In genomic region chr14:30879794-30880193, GRCm38 (mm10) we compare ENCODE assay signal across 14 mouse cellular contexts. TPM values are rescaled to one million over a fixed set of nuclear protein-coding genes. Genes with fewer than 3 reads are reported as not detected.
DNase-seq lines count a peak whose midpoint lies in the region; ATAC-seq and TF ChIP-seq lines count a peak whose summit lies in the region.
"Had no signal": no experiment of that assay in that cellular context is flagged by ENCODE, and none has a peak within 500 bp of the region (broad histone marks: within the 10 kb centered on the region; RNA-seq: fewer than 3 reads in every experiment).

No protein-coding gene starts in this region.

- WGBS in heart, embryonic 13.5 days, result 55% methylated on average over 9 of the region's 9 CpGs
- 54% methylated on average over 9 of the region's 9 CpGs for WGBS in embryonic facial prominence, embryonic 11.5 days
- WGBS in limb, embryonic 10.5 days, result 57% methylated on average over 9 of the region's 9 CpGs

- H3K4me1 ChIP-seq in heart, embryonic 13.5 days, result peaks cover 25% of the 10 kb centered on the region
- H3K4me1 ChIP-seq in E14TG2a.4 (replicated peaks; ENCODE audit: low read depth, low read length), result peaks cover 42% of the 10 kb centered on the region
- no peaks in the 10 kb centered on the region for H3K4me1 ChIP-seq in embryonic facial prominence, embryonic 11.5 days (ENCODE audit: control insufficient read depth, insufficient read depth, low read length)
- peaks cover 7% of the 10 kb centered on the region for H3K4me1 ChIP-seq in limb, embryonic 10.5 days
- H3K4me1 ChIP-seq: neural tube, embryonic 13.5 days had no signal

- 0 out of 2 replicates have a peak overlapping the region, but pooled peaks have one; percentile 19 for H3K4me2 ChIP-seq in heart, embryonic 13.5 days
- H3K4me2 ChIP-seq in embryonic facial prominence, embryonic 11.5 days (ENCODE audit: low read depth, low read length), result no peak overlapping the region
- H3K4me2 ChIP-seq: hindbrain, embryonic 12.5 days; neural tube, embryonic 13.5 days had no signal

- H3K9ac ChIP-seq in heart, embryonic 13.5 days, result peak overlapping the region; percentile 8; the same call in 1 of the 2 replicates
- no peak overlapping the region for H3K9ac ChIP-seq in embryonic facial prominence, embryonic 11.5 days (replicated peaks; ENCODE audit: low read length)
- H3K9ac ChIP-seq: hindbrain, embryonic 12.5 days; neural tube, embryonic 13.5 days had no signal

- 0 out of 2 replicates have a peak, but pooled peaks cover 8% of the 10 kb centered on the region for H3K36me3 ChIP-seq in heart, embryonic 13.5 days
- peaks cover 7% of the 10 kb centered on the region; the same call in 1 of the 2 replicates for H3K36me3 ChIP-seq in E14TG2a.4 (ENCODE audit: insufficient read depth, low read length)
- H3K36me3 ChIP-seq in embryonic facial prominence, embryonic 11.5 days (replicated peaks; ENCODE audit: control insufficient read depth, insufficient read depth, low read depth, low read length), result no peaks in the 10 kb centered on the region
- H3K36me3 ChIP-seq in limb, embryonic 10.5 days, result peaks cover 26% of the 10 kb centered on the region

- DNase-seq in heart, adult 18-20 months, result no peak
- peak; percentile 36 for DNase-seq in embryonic facial prominence, embryonic 11.5 days (ENCODE audit: low spot score)
- no peak for DNase-seq in limb, embryonic 10.5 days (ENCODE audit: low spot score)
- no peak for DNase-seq in left cerebral cortex, adult 18-20 months (ENCODE audit: low spot score in 2 of 2)
- DNase-seq: cerebellum, adult 9-10 months had no signal

- H3K9me3 ChIP-seq in heart, embryonic 13.5 days, result no peaks in the 10 kb centered on the region
- H3K9me3 ChIP-seq in E14TG2a.4 (ENCODE audit: low read length), result no peaks in the 10 kb centered on the region
- no peaks in the 10 kb centered on the region for H3K9me3 ChIP-seq in embryonic facial prominence, embryonic 11.5 days (replicated peaks; ENCODE audit: control insufficient read depth, low read length)
- H3K9me3 ChIP-seq in limb, embryonic 10.5 days (replicated peaks), result no peaks in the 10 kb centered on the region
- H3K9me3 ChIP-seq: hindbrain, embryonic 12.5 days; megakaryocyte, embryonic 14.5 days; neural tube, embryonic 13.5 days had no signal

- H3K27ac ChIP-seq in heart, embryonic 13.5 days (replicated peaks), result peak overlapping the region; percentile 70
- no peak overlapping the region for H3K27ac ChIP-seq in embryonic facial prominence, embryonic 11.5 days (replicated peaks; ENCODE audit: low read depth, low read length)
- 0 out of 2 replicates have a peak overlapping the region, but pooled peaks have one; percentile 14 for H3K27ac ChIP-seq in limb, embryonic 10.5 days
- H3K27ac ChIP-seq: hindbrain, embryonic 12.5 days had no signal

- ATAC-seq in heart, embryonic 13.5 days (ENCODE audit: extremely low read depth, insufficient number of reproducible peaks, low FRiP score, low TSS enrichment), result no peak
- 0 out of 2 replicates have a peak, but pooled peaks have one; percentile 45 for ATAC-seq in embryonic facial prominence, embryonic 11.5 days (replicated peaks; ENCODE audit: insufficient number of reproducible peaks, low FRiP score, low TSS enrichment, low read depth)
- no peak for ATAC-seq in megakaryocyte, adult 5-6 weeks (ENCODE audit: poor library complexity, severe bottlenecking)
- ATAC-seq in activated CD4-positive, CD25-positive, alpha-beta regulatory T cell, adult 4 months, result no peak
- ATAC-seq: CD4-positive, CD25-positive, alpha-beta regulatory T cell, adult 4 months had no signal

- TF ChIP-seq CTCF in E14TG2a.4 (conservative IDR thresholded peaks at IDR 0.05; ENCODE audit: low read length), result no peak

- no peaks in the 10 kb centered on the region for H3K27me3 ChIP-seq in heart, embryonic 13.5 days (replicated peaks)
- H3K27me3 ChIP-seq in E14TG2a.4 (ENCODE audit: insufficient read depth, low read length), result no peaks in the 10 kb centered on the region; the same call in 1 of the 2 replicates
- H3K27me3 ChIP-seq in embryonic facial prominence, embryonic 11.5 days (ENCODE audit: control insufficient read depth, insufficient read depth, low read length), result no peaks in the 10 kb centered on the region
- H3K27me3 ChIP-seq in limb, embryonic 10.5 days (ENCODE audit: low read depth, poor library complexity, severe bottlenecking), result no peaks in the 10 kb centered on the region
- H3K27me3 ChIP-seq: hindbrain, embryonic 12.5 days; neural tube, embryonic 13.5 days had no signal

- no peak overlapping the region for H3K4me3 ChIP-seq in heart, embryonic 13.5 days
- peak overlapping the region; percentile 41 for H3K4me3 ChIP-seq in E14TG2a.4 (replicated peaks; ENCODE audit: low read length)
- H3K4me3 ChIP-seq in embryonic facial prominence, embryonic 11.5 days (ENCODE audit: low read depth, low read length), result no peak overlapping the region
- H3K4me3 ChIP-seq in limb, embryonic 10.5 days, result no peak overlapping the region
- H3K4me3 ChIP-seq: hindbrain, embryonic 12.5 days; megakaryocyte, embryonic 14.5 days; neural tube, embryonic 13.5 days had no signal

RNA-seq across cellular contexts. Expression of gene Mustn1, which starts 0.8 kb away (rescaled TPM):
- polyA plus RNA-seq in heart, embryonic 13.5 days (2015; fragmentation: Nextera tagmentation; extraction: Ambion mirVana), result 2.5 and 2.6 TPM in 2 replicates
- 10 to 100 TPM; 12.5 to 14.4 TPM for total RNA-seq in heart, adult 18-20 months (2021)
- 0.57 and 0.95 TPM in 2 replicates for polyA plus RNA-seq in embryonic facial prominence, embryonic 11.5 days (2014; fragmentation: Nextera tagmentation; extraction: Ambion mirVana)
- polyA plus RNA-seq in limb, embryonic 10.5 days (2016; fragmentation: Nextera tagmentation; extraction: Ambion mirVana), result 0.28 and 0.30 TPM in 2 replicates
- 0.91 and 1.8 TPM in 2 replicates for total RNA-seq in megakaryocyte, adult 5-6 weeks (2015)
- 0.16 TPM in 1 of 2 replicates, not detected in the other for total RNA-seq in megakaryocyte, adult 5-6 weeks (2017)
- 1 to 10 TPM; 2.5 to 3.5 TPM for total RNA-seq in left cerebral cortex, adult 18-20 months (2021)
- 1 to 10 TPM in 1 of 2 experiments, under 1 TPM in 1; 0.68 to 1.8 TPM for polyA plus RNA-seq in activated CD4-positive, CD25-positive, alpha-beta regulatory T cell, adult 4 months (2017; shearing (Covaris generic))

RNA-seq across cellular contexts. Expression of gene Itih4, which starts 6.5 kb away (rescaled TPM):
- polyA plus RNA-seq in heart, embryonic 13.5 days (2015; fragmentation: Nextera tagmentation; extraction: Ambion mirVana), result 0.12 and 1.1 TPM in 2 replicates
- total RNA-seq in heart, adult 18-20 months (2021), result 1 to 10 TPM; 3.1 to 7.9 TPM
- polyA plus RNA-seq in embryonic facial prominence, embryonic 11.5 days (2014; fragmentation: Nextera tagmentation; extraction: Ambion mirVana), result not detected in 2 replicates
- polyA plus RNA-seq in limb, embryonic 10.5 days (2016; fragmentation: Nextera tagmentation; extraction: Ambion mirVana), result not detected in 2 replicates
- not detected in 2 replicates for total RNA-seq in megakaryocyte, adult 5-6 weeks (2015)
- total RNA-seq in megakaryocyte, adult 5-6 weeks (2017), result not detected in 2 replicates
- under 1 TPM in 1 of 2 experiments, not detected in 1; 0.19 TPM for total RNA-seq in left cerebral cortex, adult 18-20 months (2021)
- not detected for polyA plus RNA-seq in activated CD4-positive, CD25-positive, alpha-beta regulatory T cell, adult 4 months (2017; shearing (Covaris generic))
- total RNA-seq: layer of hippocampus, postnatal 14 days had no signal
- polyA plus RNA-seq: CD4-positive, CD25-positive, alpha-beta regulatory T cell, adult 4 months; neural tube, embryonic 13.5 days had no signal

RNA-seq across cellular contexts. Expression of gene Itih3, which starts 43.8 kb away (rescaled TPM):
- polyA plus RNA-seq in heart, embryonic 13.5 days (2015; fragmentation: Nextera tagmentation; extraction: Ambion mirVana), result 1.5 and 5.1 TPM in 2 replicates
- under 1 TPM; 0.27 to 0.69 TPM for total RNA-seq in heart, adult 18-20 months (2021)
- 0.28 and 0.32 TPM in 2 replicates for polyA plus RNA-seq in embryonic facial prominence, embryonic 11.5 days (2014; fragmentation: Nextera tagmentation; extraction: Ambion mirVana)
- polyA plus RNA-seq in limb, embryonic 10.5 days (2016; fragmentation: Nextera tagmentation; extraction: Ambion mirVana), result not detected in 2 replicates
- not detected in 2 replicates for total RNA-seq in megakaryocyte, adult 5-6 weeks (2015)
- total RNA-seq in megakaryocyte, adult 5-6 weeks (2017), result not detected in 2 replicates
- 10 to 100 TPM; 25.8 to 32.8 TPM for total RNA-seq in left cerebral cortex, adult 18-20 months (2021)
- polyA plus RNA-seq in activated CD4-positive, CD25-positive, alpha-beta regulatory T cell, adult 4 months (2017; shearing (Covaris generic)), result not detected
- polyA plus RNA-seq: CD4-positive, CD25-positive, alpha-beta regulatory T cell, adult 4 months had no signal

RNA-seq across cellular contexts. Expression of gene Tmem110, which starts 54.4 kb away (rescaled TPM):
- polyA plus RNA-seq in heart, embryonic 13.5 days (2015; fragmentation: Nextera tagmentation; extraction: Ambion mirVana), result 14.7 and 15.0 TPM in 2 replicates
- total RNA-seq in heart, adult 18-20 months (2021), result 1 to 10 TPM; 6.0 to 8.5 TPM
- polyA plus RNA-seq in embryonic facial prominence, embryonic 11.5 days (2014; fragmentation: Nextera tagmentation; extraction: Ambion mirVana), result 31.1 and 36.1 TPM in 2 replicates
- polyA plus RNA-seq in limb, embryonic 10.5 days (2016; fragmentation: Nextera tagmentation; extraction: Ambion mirVana), result 32.0 and 37.6 TPM in 2 replicates
- 7.9 and 9.0 TPM in 2 replicates for total RNA-seq in megakaryocyte, adult 5-6 weeks (2015)
- total RNA-seq in megakaryocyte, adult 5-6 weeks (2017), result 12.0 and 12.2 TPM in 2 replicates
- 10 to 100 TPM; 20.7 to 22.9 TPM for total RNA-seq in left cerebral cortex, adult 18-20 months (2021)
- 1 to 10 TPM; 4.9 to 5.7 TPM for polyA plus RNA-seq in activated CD4-positive, CD25-positive, alpha-beta regulatory T cell, adult 4 months (2017; shearing (Covaris generic))
